Mouse (Mus musculus) midbrain, postnatal 0 days (tissue): ENCODE measurements around the gene Has3. TPM values are rescaled to one million over a fixed set of nuclear protein-coding genes. Genes with fewer than 3 reads are reported as not detected.

Experiments used
- ATAC-seq: fragments of 200-750 bp; cut with Nextera tagmentation; 2 replicates; pipeline ENCODE4 v1.8.0; 2017; ENCODE audit warnings: moderate number of reproducible peaks, mild to moderate bottlenecking, moderate TSS enrichment, moderate library complexity; ENCODE audit not compliant: low FRiP score
- DNase-seq: peaks from one replicate; pipeline ENCODE4 v3.0.0-alpha.2; 2015; ENCODE audit warnings: low spot score
- H3K27ac ChIP-seq: fragments of 300-500 bp; sonication (generic); 2 replicates; pipeline ENCODE4 v1.5.1; 2014; ENCODE audit warnings: low read depth, mild to moderate bottlenecking, low read length, mixed read lengths
- H3K27me3 ChIP-seq: fragments of 300-500 bp; sonication (generic); 2 replicates; pipeline ENCODE4 v1.6.1; 2014; ENCODE audit warnings: low read length, control low read depth, mixed read lengths; ENCODE audit not compliant: insufficient read depth
- H3K36me3 ChIP-seq: fragments of 300-500 bp; sonication (generic); 2 replicates; pipeline ENCODE4 v1.6.1; 2014; ENCODE audit warnings: low read length, control low read depth, mixed read lengths; ENCODE audit not compliant: insufficient read depth
- H3K4me1 ChIP-seq: fragments of 300-500 bp; sonication (generic); 2 replicates; pipeline ENCODE4 v1.6.1; 2014; ENCODE audit warnings: mild to moderate bottlenecking, control low read depth, antibody characterized with exemption, low read length, mixed read lengths; ENCODE audit not compliant: insufficient read depth
- H3K4me2 ChIP-seq: fragments of 300-500 bp; sonication (generic); 2 replicates; pipeline ENCODE4 v1.6.1; 2014; ENCODE audit warnings: low read depth, mild to moderate bottlenecking, low read length, mixed read lengths; ENCODE audit not compliant: poor library complexity, severe bottlenecking
- H3K4me3 ChIP-seq: fragments of 300-500 bp; sonication (generic); 2 replicates; pipeline ENCODE4 v1.5.1; 2014; ENCODE audit warnings: low read depth, mild to moderate bottlenecking, low read length, moderate library complexity
- H3K9ac ChIP-seq: fragments of 300-500 bp; sonication (generic); replicated peaks from 2 replicates; pipeline ENCODE4 v1.6.1; 2014; ENCODE audit warnings: mild to moderate bottlenecking, low read length, moderate library complexity, mixed read lengths; ENCODE audit not compliant: poor library complexity, severe bottlenecking
- H3K9me3 ChIP-seq: fragments of 300-500 bp; sonication (generic); 2 replicates; pipeline ENCODE4 v1.6.1; 2016; ENCODE audit warnings: low read length, control low read depth
- CTCF ChIP-seq: IDR thresholded peaks from 2 replicates; pipeline ENCODE4 v1.5.1; 2016; ENCODE audit warnings: antibody characterized with exemption, mild to moderate bottlenecking
- WGBS: fragments of 180-500 bp; shearing (Covaris S2); extraction: QIAGEN DNeasy Blood & Tissue Kit; methylation state at CpG from one replicate; pipeline ENCODE4 v1.1.7; 2014; 5-methylcytosine and 5-hydroxymethylcytosine counted together
- polyA plus RNA-seq: library from polyadenylated mRNA; unstranded; fragments of >200 nt; fragmentation: Nextera tagmentation; extraction: Ambion mirVana; gene quantifications from 2 replicates; pipeline ENCODE4 v1.2.1, GENCODE M21; 2015
- total RNA-seq: library from RNA; depleted of rRNA; stranded (reverse); fragments of >200 nt; gene quantifications from 2 replicates; pipeline ENCODE4 v1.2.3, GENCODE M21; 2014; rRNA removed

Gene Has3
- total and polyA plus RNA-seq, 2 experiments from 2014 or later, result 0.89 to 20.2 TPM

DNA sequence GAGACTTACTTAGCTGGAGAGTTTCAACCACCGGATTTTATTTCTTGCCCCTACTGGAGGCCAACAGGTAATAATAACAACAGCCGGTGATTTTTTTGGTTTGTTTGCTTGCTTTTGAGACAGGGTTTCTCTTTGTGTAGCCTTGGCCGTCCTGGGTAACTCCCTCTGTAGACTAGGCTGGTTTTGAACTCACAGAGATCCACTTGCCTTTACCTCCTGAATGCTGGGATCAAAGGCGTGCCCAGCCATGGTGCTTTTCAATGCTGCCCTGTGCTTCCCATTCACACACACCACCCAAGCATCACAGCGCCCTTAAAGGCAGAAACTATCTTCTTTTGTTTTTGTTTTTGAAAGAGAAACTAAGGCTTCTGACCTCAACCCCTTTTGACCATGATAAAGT is 59.9 kb downstream of the Has3 start:
- WGBS, result 84% methylated on average over 5 of the region's 5 CpGs
- H3K4me1 ChIP-seq, result no peaks in the 10 kb centered on the region
- no peaks in the 10 kb centered on the region for H3K36me3 ChIP-seq
- no peak overlapping the region for H3K9ac ChIP-seq
- no peak overlapping the region for H3K27ac ChIP-seq
- no peaks in the 10 kb centered on the region for H3K27me3 ChIP-seq
- no peak for DNase-seq
- ATAC-seq, result no peak
- TF ChIP-seq CTCF, result no peak
- H3K4me2 ChIP-seq, result no peak overlapping the region
- no peaks in the 10 kb centered on the region for H3K9me3 ChIP-seq
- no peak overlapping the region for H3K4me3 ChIP-seq

DNA sequence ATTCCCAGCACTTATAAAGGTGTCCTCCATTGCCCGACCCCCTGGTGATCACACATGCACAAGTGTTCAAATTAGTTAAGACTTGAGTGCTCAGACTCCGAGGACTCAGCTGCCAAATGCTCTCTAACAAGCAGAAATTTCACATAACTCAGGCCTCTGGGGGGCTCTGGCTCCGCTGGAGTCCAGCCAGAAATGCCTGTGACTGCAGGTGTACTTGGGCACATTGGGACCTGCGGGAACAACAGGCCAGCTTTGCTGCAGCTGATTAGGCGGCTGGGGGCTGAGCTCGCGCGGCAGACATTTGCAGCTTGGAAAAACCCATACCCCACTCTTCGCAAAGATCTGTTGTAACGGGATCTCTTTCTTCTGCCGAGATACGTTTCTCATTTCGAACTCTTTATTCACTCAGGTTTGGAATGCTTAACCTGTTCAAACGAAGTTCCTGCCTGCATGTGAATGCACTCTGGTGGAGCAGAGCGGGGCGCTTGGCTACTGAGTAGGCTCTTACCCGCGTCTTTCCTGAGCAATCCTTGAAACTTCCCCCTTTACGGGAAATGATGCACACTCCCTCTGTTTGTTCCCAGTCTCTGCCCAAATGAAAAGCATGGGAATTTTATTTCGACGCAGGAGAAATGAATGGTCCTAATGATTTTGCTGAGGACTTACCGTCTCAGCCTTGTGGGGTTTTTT is 62.5 kb downstream of the Has3 start:
- peak overlapping the region; percentile 22; the same call in 1 of the 2 replicates for H3K4me3 ChIP-seq
- no peak for ATAC-seq
- no peaks in the 10 kb centered on the region for H3K9me3 ChIP-seq
- H3K36me3 ChIP-seq, result no peaks in the 10 kb centered on the region
- H3K27ac ChIP-seq, result no peak overlapping the region
- no peak overlapping the region for H3K9ac ChIP-seq
- H3K4me2 ChIP-seq, result peak overlapping the region; percentile 38
- peak; percentile 23; the same call in 1 of the 2 replicates for TF ChIP-seq CTCF
- H3K4me1 ChIP-seq, result peaks cover 4% of the 10 kb centered on the region; the same call in 1 of the 2 replicates
- 15% methylated on average over 22 of the region's 22 CpGs for WGBS
- H3K27me3 ChIP-seq, result no peaks in the 10 kb centered on the region
- peak; percentile 46 for DNase-seq

DNA sequence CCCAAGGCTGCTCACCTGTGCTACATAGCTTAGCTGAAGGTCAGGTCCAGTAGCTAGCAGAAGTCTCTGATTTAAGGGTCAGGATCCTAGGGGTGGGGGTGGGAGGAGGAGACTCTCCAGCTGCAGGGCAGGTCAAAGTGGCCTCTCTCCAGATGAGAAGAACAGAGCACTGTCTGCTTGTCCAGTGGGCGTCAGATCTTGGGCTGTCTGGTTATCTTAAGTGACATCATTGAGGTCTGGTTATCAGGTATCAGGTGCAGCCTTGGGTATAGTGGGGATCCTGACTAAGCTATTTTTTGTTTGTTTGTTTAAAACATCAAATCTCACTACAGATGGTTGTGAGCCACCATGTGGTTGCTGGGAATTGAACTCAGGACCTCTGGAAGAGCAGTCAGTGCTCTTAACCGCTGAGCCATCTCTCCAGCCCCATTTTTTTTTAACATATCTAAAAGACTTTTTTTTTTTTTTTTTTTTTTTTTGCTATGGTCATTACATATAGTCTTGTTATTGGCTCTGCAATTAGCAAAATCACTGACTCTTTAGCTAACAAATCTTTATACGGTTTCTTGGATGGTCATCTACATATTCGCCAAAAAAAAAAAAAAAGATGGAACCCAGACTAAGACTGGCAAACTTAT is 63.6 kb downstream of the Has3 start:
- no peaks in the 10 kb centered on the region for H3K9me3 ChIP-seq
- H3K27ac ChIP-seq, result no peak overlapping the region
- H3K4me3 ChIP-seq, result no peak overlapping the region
- TF ChIP-seq CTCF, result no peak
- 83% methylated on average over 4 of the region's 4 CpGs for WGBS
- no peaks in the 10 kb centered on the region for H3K36me3 ChIP-seq
- no peak overlapping the region for H3K4me2 ChIP-seq
- no peak overlapping the region for H3K9ac ChIP-seq
- peaks cover 7% of the 10 kb centered on the region; the same call in 1 of the 2 replicates for H3K4me1 ChIP-seq
- ATAC-seq (no peak), DNase-seq (no peak)
- H3K27me3 ChIP-seq, result no peaks in the 10 kb centered on the region

Other genes starting within 250 kb of the Has3 start
- gene Tango6, start 187.2 kb upstream of the Has3 start, total RNA-seq, result 6.1 and 7.3 TPM in 2 replicates
- 3.0 and 3.1 TPM in 2 replicates for gene Tango6, start 187.2 kb upstream of the Has3 start, polyA plus RNA-seq
- gene Utp4, start 23.4 kb downstream of the Has3 start, total RNA-seq, result 23.5 and 23.7 TPM in 2 replicates
- 27.4 and 28.0 TPM in 2 replicates for gene Utp4, start 23.4 kb downstream of the Has3 start, polyA plus RNA-seq
- 7.1 and 7.9 TPM in 2 replicates for gene Sntb2, start 65.5 kb downstream of the Has3 start, total RNA-seq
- 3.2 and 3.3 TPM in 2 replicates for gene Sntb2, start 65.5 kb downstream of the Has3 start, polyA plus RNA-seq
- gene Vps4a, start 161.0 kb downstream of the Has3 start, total RNA-seq, result 111 and 118 TPM in 2 replicates
- 166 and 171 TPM in 2 replicates for gene Vps4a, start 161.0 kb downstream of the Has3 start, polyA plus RNA-seq
- 61.5 TPM in 2 replicates for gene Pdf, start 178.4 kb downstream of the Has3 start, total RNA-seq
- gene Pdf, start 178.4 kb downstream of the Has3 start, polyA plus RNA-seq, result 31.8 and 33.3 TPM in 2 replicates
- 46.2 and 89.6 TPM in 2 replicates for gene Cog8, start 186.4 kb downstream of the Has3 start, total RNA-seq
- 32.4 and 36.1 TPM in 2 replicates for gene Cog8, start 186.4 kb downstream of the Has3 start, polyA plus RNA-seq
- gene Nip7, start 186.6 kb downstream of the Has3 start, total RNA-seq, result 24.3 and 30.8 TPM in 2 replicates
- gene Nip7, start 186.6 kb downstream of the Has3 start, polyA plus RNA-seq, result 59.1 and 60.1 TPM in 2 replicates
- gene Tmed6, start 195.4 kb downstream of the Has3 start, total RNA-seq, result not detected in 2 replicates
- not detected in 2 replicates for gene Tmed6, start 195.4 kb downstream of the Has3 start, polyA plus RNA-seq
- gene Terf2, start 226.3 kb downstream of the Has3 start, total RNA-seq, result 20.4 and 22.7 TPM in 2 replicates
- gene Terf2, start 226.3 kb downstream of the Has3 start, polyA plus RNA-seq, result 24.1 and 25.7 TPM in 2 replicates